Mouse (Mus musculus) kidney, embryonic 15.5 days (tissue): ENCODE measurements around the gene Nfyb. TPM values are rescaled to one million over a fixed set of nuclear protein-coding genes. Genes with fewer than 3 reads are reported as not detected.

ENCODE experiments used
- ATAC-seq: fragments of 200-750 bp; cut with Nextera tagmentation; replicated peaks from 2 replicates; pipeline ENCODE4 v1.8.0; 2017; ENCODE audit warnings: moderate TSS enrichment; ENCODE audit not compliant: low FRiP score
- H3K27ac ChIP-seq: fragments of 300-500 bp; sonication (generic); 2 replicates; pipeline ENCODE4 v1.5.1; 2015; ENCODE audit warnings: mild to moderate bottlenecking, inconsistent platforms
- H3K27me3 ChIP-seq: fragments of 300-500 bp; sonication (generic); 2 replicates; pipeline ENCODE4 v1.6.1; 2015; ENCODE audit warnings: inconsistent platforms
- H3K36me3 ChIP-seq: fragments of 300-500 bp; sonication (generic); 2 replicates; pipeline ENCODE4 v1.6.1; 2015; ENCODE audit warnings: inconsistent platforms
- H3K4me1 ChIP-seq: fragments of 300-500 bp; sonication (generic); 2 replicates; pipeline ENCODE4 v1.6.1; 2015; ENCODE audit warnings: inconsistent platforms
- H3K4me2 ChIP-seq: fragments of 300-500 bp; sonication (generic); 2 replicates; pipeline ENCODE4 v1.6.1; 2015; ENCODE audit warnings: moderate library complexity, mild to moderate bottlenecking, inconsistent platforms
- H3K4me3 ChIP-seq: fragments of 300-500 bp; sonication (generic); replicated peaks from 2 replicates; pipeline ENCODE4 v1.5.1; 2015; ENCODE audit warnings: mild to moderate bottlenecking, inconsistent platforms
- H3K9ac ChIP-seq: fragments of 300-500 bp; sonication (generic); 2 replicates; pipeline ENCODE4 v1.6.1; 2015; ENCODE audit warnings: mild to moderate bottlenecking, inconsistent platforms
- H3K9me3 ChIP-seq: fragments of 300-500 bp; sonication (generic); replicated peaks from 2 replicates; pipeline ENCODE4 v1.6.1; 2016; ENCODE audit warnings: inconsistent platforms
- WGBS: fragments of 180-500 bp; shearing (Covaris S2); methylation state at CpG from one replicate; pipeline ENCODE4 v1.1.7; 2015; ENCODE audit warnings: mixed read lengths; 5-methylcytosine and 5-hydroxymethylcytosine counted together
- polyA plus RNA-seq: library from polyadenylated mRNA; unstranded; fragments of >200 nt; fragmentation: Nextera tagmentation; extraction: Ambion mirVana; gene quantifications from 2 replicates; pipeline ENCODE4 v1.2.1, GENCODE M21; 2015

Nfyb gene
- polyA plus RNA-seq, 1 experiment from 2014 or later = 47.7 TPM

- Histone ChIP-seq H3K4me2 (no peak overlapping the region), H3K27me3 (no peaks in the 10 kb centered on the region), H3K9ac (no peak overlapping the region), H3K4me3 (no peak overlapping the region), H3K36me3 (no peaks in the 10 kb centered on the region), H3K9me3 (no peaks in the 10 kb centered on the region), H3K4me1 (peaks cover 7% of the 10 kb centered on the region; the same call in 1 of the 2 replicates), H3K27ac (no peak overlapping the region)
- WGBS = 79% methylated on average over 8 of the region's 8 CpGs
- no peak for ATAC-seq
These were observed 15.0 kb upstream of the Nfyb start for GRCm38 (mm10) chr10:82778791-82779549.

- no peak overlapping the region for H3K4me3 ChIP-seq
- H3K9me3 ChIP-seq = no peaks in the 10 kb centered on the region
- no peak for ATAC-seq
- WGBS = 26% methylated on average over 13 of the region's 13 CpGs
- no peak overlapping the region for H3K27ac ChIP-seq
- H3K27me3 ChIP-seq = no peaks in the 10 kb centered on the region
- no peak overlapping the region for H3K4me2 ChIP-seq
- peaks cover 7% of the 10 kb centered on the region; the same call in 1 of the 2 replicates for H3K4me1 ChIP-seq
- H3K36me3 ChIP-seq = no peaks in the 10 kb centered on the region
- no peak overlapping the region for H3K9ac ChIP-seq
These were observed 13.9 kb upstream of the Nfyb start for GRCm38 (mm10) chr10:82777886-82778285.

GRCm38 (mm10) chr10:82777075-82777474 lies 13.1 kb upstream of the Nfyb start:
- Histone ChIP-seq H3K9ac (no peak overlapping the region), H3K36me3 (no peaks in the 10 kb centered on the region), H3K27ac (no peak overlapping the region), H3K4me3 (no peak overlapping the region), H3K27me3 (no peaks in the 10 kb centered on the region), H3K4me1 (peaks cover 7% of the 10 kb centered on the region; the same call in 1 of the 2 replicates), H3K9me3 (no peaks in the 10 kb centered on the region), H3K4me2 (no peak overlapping the region)
- WGBS = 68% methylated on average over 2 of the region's 2 CpGs
- no peak for ATAC-seq

- no peaks in the 10 kb centered on the region for H3K9me3 ChIP-seq
- no peak overlapping the region for H3K4me2 ChIP-seq
- H3K36me3 ChIP-seq = no peaks in the 10 kb centered on the region
- H3K27me3 ChIP-seq = no peaks in the 10 kb centered on the region
- H3K4me3 ChIP-seq = no peak overlapping the region
- H3K4me1 ChIP-seq = peaks cover 7% of the 10 kb centered on the region; the same call in 1 of the 2 replicates
- H3K27ac ChIP-seq = no peak overlapping the region
- ATAC-seq = no peak
- 96% methylated on average over 5 of the region's 5 CpGs for WGBS
- H3K9ac ChIP-seq = no peak overlapping the region
These were observed 10.9 kb upstream of the Nfyb start for GRCm38 (mm10) chr10:82774841-82775240.

- ATAC-seq = no peak
- Histone ChIP-seq H3K9ac (no peak overlapping the region), H3K4me1 (no peaks in the 10 kb centered on the region), H3K36me3 (no peaks in the 10 kb centered on the region), H3K27me3 (no peaks in the 10 kb centered on the region), H3K9me3 (no peaks in the 10 kb centered on the region), H3K4me3 (no peak overlapping the region), H3K27ac (no peak overlapping the region), H3K4me2 (no peak overlapping the region)
- 74% methylated on average over 9 of the region's 9 CpGs for WGBS
These were observed 7.7 kb upstream of the Nfyb start for GRCm38 (mm10) chr10:82771595-82772170.

- H3K27ac ChIP-seq = no peak overlapping the region
- WGBS = 90% methylated on average over 2 of the region's 2 CpGs
- no peak overlapping the region for H3K9ac ChIP-seq
- no peaks in the 10 kb centered on the region for H3K4me1 ChIP-seq
- no peaks in the 10 kb centered on the region for H3K36me3 ChIP-seq
- no peaks in the 10 kb centered on the region for H3K27me3 ChIP-seq
- no peak overlapping the region for H3K4me3 ChIP-seq
- no peak overlapping the region for H3K4me2 ChIP-seq
- ATAC-seq = no peak
- H3K9me3 ChIP-seq = no peaks in the 10 kb centered on the region
These were observed 6.8 kb upstream of the Nfyb start for GRCm38 (mm10) chr10:82770713-82771112.

- ATAC-seq = peak; percentile 27; the same call in 1 of the 2 replicates
- Histone ChIP-seq H3K36me3 (no peaks in the 10 kb centered on the region), H3K9me3 (no peaks in the 10 kb centered on the region), H3K4me3 (no peak overlapping the region), H3K9ac (no peak overlapping the region), H3K4me2 (no peak overlapping the region), H3K27me3 (no peaks in the 10 kb centered on the region), H3K27ac (no peak overlapping the region), H3K4me1 (peaks cover 6% of the 10 kb centered on the region)
- WGBS = 33% methylated on average over 9 of the region's 9 CpGs
These were observed 5.0 kb upstream of the Nfyb start for GRCm38 (mm10) chr10:82768901-82769300.

GRCm38 (mm10) chr10:82762756-82763681 lies 925 bp downstream of the Nfyb start:
- Histone ChIP-seq H3K36me3 (peaks cover 33% of the 10 kb centered on the region), H3K4me1 (peaks cover 30% of the 10 kb centered on the region), H3K9me3 (no peaks in the 10 kb centered on the region), H3K9ac (peak overlapping the region; percentile 100), H3K27ac (peak overlapping the region; percentile 99), H3K4me3 (peak overlapping the region; percentile 86), H3K4me2 (peak overlapping the region; percentile 61), H3K27me3 (no peaks in the 10 kb centered on the region)
- peak; percentile 29 for ATAC-seq
- 1% methylated on average over 46 of the region's 48 CpGs for WGBS

- Histone ChIP-seq H3K27me3 (no peaks in the 10 kb centered on the region), H3K9ac (0 out of 2 replicates have a peak overlapping the region, but pooled peaks have one; percentile 24), H3K4me1 (peaks cover 30% of the 10 kb centered on the region), H3K4me2 (no peak overlapping the region), H3K27ac (no peak overlapping the region), H3K9me3 (no peaks in the 10 kb centered on the region), H3K4me3 (0 out of 2 replicates have a peak overlapping the region, but pooled peaks have one; percentile 2), H3K36me3 (peaks cover 51% of the 10 kb centered on the region)
- ATAC-seq = no peak
- 83% methylated on average over 9 of the region's 9 CpGs for WGBS
These were observed 2.7 kb downstream of the Nfyb start for GRCm38 (mm10) chr10:82761037-82761811.

- 90% methylated on average over 5 of the region's 5 CpGs for WGBS
- Histone ChIP-seq H3K36me3 (peaks cover 64% of the 10 kb centered on the region), H3K4me3 (no peak overlapping the region), H3K9me3 (no peaks in the 10 kb centered on the region), H3K4me1 (peaks cover 30% of the 10 kb centered on the region), H3K27ac (no peak overlapping the region), H3K27me3 (no peaks in the 10 kb centered on the region), H3K4me2 (no peak overlapping the region), H3K9ac (no peak overlapping the region)
- ATAC-seq = no peak
These were observed 4.2 kb downstream of the Nfyb start for GRCm38 (mm10) chr10:82759706-82760105.

- Histone ChIP-seq H3K36me3 (peaks cover 73% of the 10 kb centered on the region), H3K27ac (no peak overlapping the region), H3K4me2 (no peak overlapping the region), H3K9ac (no peak overlapping the region), H3K27me3 (no peaks in the 10 kb centered on the region), H3K9me3 (no peaks in the 10 kb centered on the region), H3K4me3 (no peak overlapping the region), H3K4me1 (peaks cover 25% of the 10 kb centered on the region)
- no peak for ATAC-seq
- 94% methylated on average over 3 of the region's 3 CpGs for WGBS
These were observed 5.1 kb downstream of the Nfyb start for GRCm38 (mm10) chr10:82758878-82759277.
